Mouse (Mus musculus): ENCODE results near the gene Hoxa4.

GRCm38 (mm10) chr6:52205638-52206621 is 14.4 kb upstream of the Hoxa4 start:
- no peak for TF ChIP-seq CTCF (IDR thresholded peaks at IDR 0.05; ENCODE audit: low read depth)
- no peak for TF ChIP-seq EP300 (IDR thresholded peaks at IDR 0.05; ENCODE audit: low read depth)
